Mouse (Mus musculus): Measurements from ENCODE around the gene Eftud2.

Eftud2 gene

DNA sequence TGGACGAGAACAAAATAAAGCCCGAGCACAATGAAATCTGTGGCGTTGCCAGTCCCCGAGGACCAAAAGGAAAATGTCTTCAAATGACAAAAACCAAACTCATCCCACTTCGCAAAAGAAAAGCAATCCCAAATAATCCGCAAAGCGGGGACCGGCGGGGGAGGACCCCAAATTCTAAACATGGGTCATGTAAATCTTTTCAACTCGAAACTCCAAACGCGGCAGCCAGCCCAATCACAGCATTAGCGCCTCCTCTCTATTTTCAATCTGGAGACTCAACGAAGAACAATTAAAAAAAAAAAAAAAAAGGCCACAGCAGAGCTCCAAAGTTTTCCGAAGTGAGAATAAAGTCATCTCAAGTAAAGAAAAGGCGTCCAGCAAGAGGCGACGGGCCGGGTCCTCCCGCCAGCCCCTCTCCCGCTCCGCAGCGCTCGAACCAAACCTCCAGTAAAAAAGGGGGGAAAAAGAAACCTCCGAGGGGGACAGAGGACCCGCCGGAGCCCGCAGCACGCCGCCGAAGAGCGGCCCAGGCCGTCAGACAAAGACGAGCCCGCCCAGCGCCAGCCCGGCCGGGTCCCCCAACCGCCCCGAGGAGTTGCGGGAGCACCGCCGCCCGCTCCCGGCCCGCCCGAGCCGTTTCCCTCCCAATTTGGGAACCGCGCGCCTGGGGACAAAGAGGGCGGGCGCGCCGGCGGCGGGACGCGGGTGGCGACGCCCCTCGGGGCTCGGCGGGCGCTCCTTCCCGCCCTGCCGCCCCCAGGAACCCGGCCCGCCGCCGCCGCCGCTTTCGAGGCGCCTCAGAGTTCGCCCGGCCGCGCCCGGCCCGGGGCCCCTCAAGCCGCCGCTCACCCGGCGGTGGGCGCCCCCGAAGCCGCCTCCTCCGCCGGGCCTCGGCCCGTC, 62.4 kb downstream of the Eftud2 start:
- no peak for DNase-seq (ENCODE audit: low spot score)

DNA sequence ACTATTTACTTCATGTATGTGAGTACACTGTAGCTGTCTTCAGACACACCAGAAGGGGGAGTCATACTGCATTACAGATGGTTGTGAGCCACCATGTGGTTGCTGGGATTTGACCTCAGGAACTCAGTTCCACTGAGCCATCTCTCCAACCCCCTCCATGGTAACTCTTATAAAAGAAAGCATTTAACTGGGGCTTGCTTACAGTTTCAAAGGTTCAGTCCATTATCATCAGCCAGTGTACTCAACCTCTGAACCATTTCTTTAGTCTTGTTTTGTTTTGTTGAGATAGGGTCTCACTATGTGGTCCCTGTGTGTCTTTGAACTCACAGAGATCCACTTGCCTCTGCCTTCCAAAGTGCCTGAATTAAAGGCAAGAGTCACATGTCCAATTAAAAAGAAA, 65.9 kb downstream of the Eftud2 start:
- no peak for DNase-seq (ENCODE audit: low spot score)

DNA sequence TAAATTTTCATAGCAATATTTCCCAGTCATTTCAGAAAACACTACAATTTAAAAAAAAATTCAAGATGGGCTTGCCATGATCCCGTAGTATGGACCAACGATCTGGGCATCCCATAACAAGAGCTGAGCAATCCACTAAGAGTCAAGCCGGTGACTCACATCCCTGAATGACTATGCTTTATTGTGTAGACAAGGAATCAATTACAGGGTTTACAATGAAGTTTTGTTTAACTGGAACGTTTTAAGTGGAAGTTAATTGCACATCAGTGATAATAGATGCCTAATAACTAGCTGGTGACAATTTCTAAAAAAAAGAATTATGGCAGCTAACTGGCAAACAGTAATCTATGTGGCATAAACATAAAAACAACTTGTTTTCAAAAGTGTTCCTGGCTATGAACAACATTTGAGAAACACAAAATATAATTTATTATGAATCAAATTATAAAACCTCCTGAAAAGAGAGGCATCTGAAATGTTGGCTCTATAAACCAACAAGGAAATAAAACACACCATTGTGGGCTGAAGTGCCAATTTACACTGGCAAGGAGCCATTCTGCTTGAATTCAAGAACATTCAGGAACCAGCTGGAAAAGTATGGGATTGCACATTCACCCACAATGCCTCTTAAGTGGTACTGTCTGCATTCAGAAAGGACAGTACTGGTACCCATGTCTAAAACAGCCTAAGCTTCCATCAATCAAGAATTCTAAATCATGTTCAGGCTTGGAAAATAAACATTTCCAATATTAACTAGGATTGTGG, 69.9 kb downstream of the Eftud2 start:
- no peak for DNase-seq (ENCODE audit: low spot score)

DNA sequence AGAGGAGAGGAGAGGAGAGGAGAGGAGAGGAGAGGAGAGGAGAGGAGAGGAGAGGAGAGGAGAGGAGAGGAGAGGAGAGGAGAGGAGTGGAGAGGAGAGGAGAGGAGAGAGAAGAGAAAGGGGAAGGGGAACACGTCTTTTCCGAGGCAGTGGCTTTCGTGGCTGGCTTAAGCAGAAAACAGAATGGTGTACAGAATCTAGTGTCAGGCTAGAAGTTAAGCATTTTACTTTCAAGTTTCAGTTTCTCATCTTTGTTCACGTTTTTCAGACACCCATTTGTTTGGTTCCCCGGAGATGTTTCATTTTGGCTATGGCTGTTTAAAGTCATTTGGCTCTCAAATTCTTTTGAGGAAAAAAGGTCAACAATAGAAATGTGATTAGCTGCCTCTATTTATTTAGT, 72.5 kb downstream of the Eftud2 start:
- no peak for DNase-seq (ENCODE audit: low spot score)

DNA sequence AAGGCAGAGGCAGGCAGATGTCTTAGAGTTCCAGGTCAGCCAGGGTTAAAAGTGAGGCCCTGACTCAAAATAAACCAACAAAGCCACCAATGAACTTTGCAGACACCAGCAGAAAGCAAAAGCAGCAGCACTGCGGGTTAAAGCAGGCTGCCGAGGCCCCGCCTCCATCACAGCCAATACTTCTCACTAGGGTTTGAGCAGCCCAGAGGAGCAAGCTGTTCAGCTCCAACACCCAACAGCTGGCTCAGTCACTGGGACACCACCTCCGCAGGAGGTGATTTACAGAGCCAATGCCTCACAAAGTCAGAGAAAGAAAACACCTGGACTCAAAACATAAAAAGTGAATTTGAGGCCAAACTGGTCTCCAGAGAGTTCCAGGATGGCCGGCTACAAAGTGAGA, 77.3 kb downstream of the Eftud2 start:
- no peak for DNase-seq (ENCODE audit: low spot score)

DNA sequence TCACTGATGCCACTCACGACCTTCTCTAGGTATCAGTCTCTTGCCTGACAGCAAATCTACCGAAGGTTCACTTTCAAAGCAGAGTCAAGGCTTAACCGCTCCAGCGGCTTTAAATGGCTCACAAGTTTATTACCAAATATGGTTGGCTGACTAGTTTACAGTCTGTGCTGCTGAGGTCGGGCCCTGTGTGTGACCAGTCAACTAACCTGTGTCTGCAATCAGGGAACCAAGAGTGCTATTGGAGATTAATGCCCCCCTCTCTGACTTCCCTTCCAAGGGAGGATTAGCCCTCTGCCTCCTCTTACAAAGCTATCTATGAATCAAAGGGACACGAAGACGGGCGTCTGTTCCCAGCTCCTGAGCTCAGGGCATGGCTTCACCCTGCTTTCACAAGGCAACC, 86.6 kb downstream of the Eftud2 start:
- no peak for DNase-seq (ENCODE audit: low spot score)

DNA sequence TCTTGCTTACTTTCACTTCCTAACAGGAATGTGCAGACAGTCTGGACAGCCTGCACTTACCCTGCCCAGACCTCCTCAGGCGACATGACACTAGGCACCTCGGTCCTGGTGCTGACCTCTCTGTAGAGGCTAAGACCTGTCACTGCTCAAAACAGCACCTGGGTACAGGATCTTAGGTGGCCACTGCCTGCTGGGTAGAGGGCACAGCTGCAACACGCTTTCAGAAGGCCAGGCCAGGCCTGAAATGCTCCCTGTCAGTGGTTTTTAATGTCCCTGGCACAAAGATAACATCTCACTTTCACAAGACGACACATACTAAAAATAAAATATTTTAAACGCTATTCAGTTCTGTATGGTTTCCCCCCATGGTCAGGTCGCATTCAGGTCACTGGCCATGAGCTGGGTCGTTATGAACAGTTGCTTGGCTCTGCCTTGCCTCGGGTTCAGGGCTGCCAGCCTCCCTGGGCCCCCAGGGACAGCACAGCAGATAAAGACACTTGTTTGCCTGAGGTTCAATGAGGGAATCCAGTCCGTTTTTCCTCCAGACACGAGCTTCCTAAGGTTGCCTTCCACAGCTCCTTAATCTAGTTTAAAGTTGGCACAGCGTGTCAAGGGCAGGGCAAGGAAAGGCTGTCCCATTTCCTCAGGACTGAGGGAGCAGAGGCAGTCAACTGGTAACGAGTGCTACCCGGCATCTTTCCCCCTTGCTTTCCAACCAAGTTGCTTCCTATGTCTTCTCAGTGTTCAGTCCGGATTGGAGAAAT, 88.9 kb downstream of the Eftud2 start:
- DNase-seq (ENCODE audit: low spot score) = no peak
